Mouse (Mus musculus) adrenal gland, postnatal 14 days (tissue): ENCODE results near the gene D430019H16Rik. TPM values are rescaled to one million over a fixed set of nuclear protein-coding genes. Genes with fewer than 3 reads are reported as not detected.

Experiments used
- DNase-seq: peaks from one replicate; pipeline ENCODE4 v3.0.0; 2021; ENCODE audit warnings: mixed read lengths
- total RNA-seq: library from RNA; stranded (reverse); gene quantifications from 2 replicates; pipeline ENCODE4 v1.2.3, GENCODE M21; 2021

Gene D430019H16Rik
- total RNA-seq, 1 experiment from 2014 or later, result 4.9 TPM

DNA sequence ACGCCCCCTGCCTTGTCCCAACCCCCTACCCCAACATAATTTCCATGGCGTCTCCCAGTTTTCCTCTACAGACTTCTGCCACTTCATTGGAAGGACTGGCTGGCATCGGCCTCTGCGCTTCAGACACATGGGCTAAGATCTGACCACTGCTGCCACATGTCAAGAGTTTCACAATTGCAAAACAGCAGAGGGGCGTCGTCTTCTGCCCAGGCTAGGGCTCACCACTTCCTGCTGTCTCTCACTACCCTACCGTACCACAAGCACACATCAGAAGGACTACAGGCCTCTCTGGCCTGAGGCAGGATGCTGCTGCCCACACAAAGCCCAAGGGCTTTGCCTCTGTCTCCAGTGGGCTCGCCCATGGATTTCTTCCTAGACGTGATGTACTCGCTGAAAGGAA is 86.0 kb downstream of the D430019H16Rik start:
- no peak for DNase-seq

DNA sequence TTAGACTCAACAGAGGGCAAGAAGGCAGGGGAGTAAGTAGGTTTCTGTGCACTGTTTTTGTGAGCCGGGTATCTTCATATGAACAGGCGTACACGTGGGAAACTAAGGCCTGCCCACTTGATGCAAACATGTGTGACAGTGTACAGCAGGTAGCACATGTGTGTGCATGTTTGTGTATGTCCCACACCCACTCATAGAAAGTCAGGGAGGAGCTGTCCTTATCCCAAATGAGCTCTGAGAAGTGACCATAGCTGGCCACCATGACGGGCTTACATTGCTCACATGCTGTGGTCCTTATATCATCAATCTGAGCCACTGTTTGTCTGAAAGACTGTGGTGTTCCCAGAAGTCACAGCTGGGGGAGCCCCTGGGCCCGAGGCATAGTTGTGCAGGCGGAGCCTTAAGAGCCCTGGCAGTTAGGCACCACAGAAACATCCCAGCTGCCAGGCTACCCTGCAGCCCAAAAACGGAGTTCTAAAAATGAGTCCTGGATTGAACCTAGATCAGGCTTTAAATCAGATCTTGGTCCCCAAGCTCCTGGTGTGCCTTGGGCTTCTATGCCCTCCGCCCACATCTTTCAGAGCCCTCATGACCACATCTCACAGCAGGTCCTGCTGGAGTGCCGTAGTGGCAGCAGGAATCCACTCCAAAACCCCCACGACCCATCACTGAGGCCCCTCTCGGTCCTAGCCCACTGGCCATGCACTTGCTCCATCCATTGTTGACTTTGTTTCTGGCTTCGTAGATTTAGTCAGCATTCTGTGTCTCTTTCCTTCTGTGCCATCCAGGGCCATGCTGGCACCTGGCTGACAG is 88.1 kb downstream of the D430019H16Rik start:
- no peak for DNase-seq

DNA sequence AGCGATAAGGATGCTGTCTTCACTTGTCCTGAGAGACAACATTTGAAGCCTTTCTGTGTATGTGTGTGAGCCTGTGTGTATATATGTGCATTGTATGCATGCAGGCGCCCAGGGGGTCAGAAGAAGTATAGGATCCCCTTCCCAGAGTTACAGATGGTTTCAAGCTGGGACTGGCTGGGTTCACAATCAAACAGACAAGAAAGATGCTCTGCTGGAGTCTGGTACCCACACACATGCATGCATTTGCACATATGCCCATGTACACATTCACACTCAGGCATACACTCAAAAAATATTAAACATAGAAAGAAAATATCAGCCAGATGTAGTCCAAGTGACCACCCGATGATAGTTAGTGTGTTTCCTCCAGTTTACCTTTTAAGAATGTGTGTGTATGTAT is 88.9 kb downstream of the D430019H16Rik start:
- no peak for DNase-seq

Other genes starting within 250 kb of the D430019H16Rik start
- gene Tcl1, start 231.1 kb upstream of the D430019H16Rik start, total RNA-seq, result not detected in 2 replicates
- gene Tunar, start 120.0 kb upstream of the D430019H16Rik start, total RNA-seq, result 0.37 and 0.56 TPM in 2 replicates
- 10.0 and 11.9 TPM in 2 replicates for gene Bdkrb2, start 109.4 kb downstream of the D430019H16Rik start, total RNA-seq
- 0.26 TPM in 1 of 2 replicates, not detected in the other for gene Bdkrb1, start 149.2 kb downstream of the D430019H16Rik start, total RNA-seq
- gene Gskip, start 231.0 kb downstream of the D430019H16Rik start, total RNA-seq, result 15.0 and 17.0 TPM in 2 replicates
- gene Atg2b, start 231.4 kb downstream of the D430019H16Rik start, total RNA-seq, result 27.7 and 29.6 TPM in 2 replicates